Mouse (Mus musculus): ENCODE results near the gene Radil. TPM values are rescaled to one million over a fixed set of nuclear protein-coding genes. Genes with fewer than 3 reads are reported as not detected.

The Radil gene
- polyA plus RNA-seq, 1 experiment = 0.67 TPM

GRCm38 (mm10) chr5:142445709-142446108, 105.2 kb downstream of the Radil start:
- WGBS = 58% methylated on average over 8 of the region's 8 CpGs
- Histone ChIP-seq H3K36me3 (ENCODE audit: control insufficient read depth, insufficient read depth, low read length) (no peaks in the 10 kb centered on the region), H3K4me3 (ENCODE audit: insufficient read depth, low read depth, low read length) (no peak overlapping the region), H3K4me1 (ENCODE audit: control insufficient read depth, insufficient read depth, low read length) (peaks cover 23% of the 10 kb centered on the region), H3K27me3 (replicated peaks; ENCODE audit: control insufficient read depth, insufficient read depth, low read length) (no peaks in the 10 kb centered on the region), H3K27ac (ENCODE audit: insufficient read depth, low read depth, low read length) (no peak overlapping the region)
- TF ChIP-seq CTCF (conservative IDR thresholded peaks at IDR 0.05; ENCODE audit: insufficient read depth, insufficient read length, low read depth, low read length) (0 out of 2 replicates have a peak, but pooled peaks have one; percentile 3), POLR2A (IDR thresholded peaks at IDR 0.05; ENCODE audit: low read depth, low read length) (no peak)
- peak; percentile 38 for DNase-seq

GRCm38 (mm10) chr5:142444791-142445531, 105.9 kb downstream of the Radil start:
- no peak overlapping the region for H3K27ac ChIP-seq (ENCODE audit: insufficient read depth, low read depth, low read length)
- H3K4me3 ChIP-seq (ENCODE audit: insufficient read depth, low read depth, low read length) = no peak overlapping the region
- no peak for TF ChIP-seq POLR2A (IDR thresholded peaks at IDR 0.05; ENCODE audit: low read depth, low read length)
- no peak for TF ChIP-seq CTCF (conservative IDR thresholded peaks at IDR 0.05; ENCODE audit: insufficient read depth, insufficient read length, low read depth, low read length)
- DNase-seq = peak; percentile 34
- H3K36me3 ChIP-seq (ENCODE audit: control insufficient read depth, insufficient read depth, low read length) = no peaks in the 10 kb centered on the region
- H3K27me3 ChIP-seq (replicated peaks; ENCODE audit: control insufficient read depth, insufficient read depth, low read length) = no peaks in the 10 kb centered on the region
- 61% methylated on average over 11 of the region's 11 CpGs for WGBS
- peaks cover 26% of the 10 kb centered on the region for H3K4me1 ChIP-seq (ENCODE audit: control insufficient read depth, insufficient read depth, low read length)

- H3K4me1 ChIP-seq (ENCODE audit: control insufficient read depth, insufficient read depth, low read length) = peaks cover 35% of the 10 kb centered on the region
- DNase-seq = no peak
- H3K27ac ChIP-seq (ENCODE audit: insufficient read depth, low read depth, low read length) = no peak overlapping the region
- no peaks in the 10 kb centered on the region for H3K27me3 ChIP-seq (replicated peaks; ENCODE audit: control insufficient read depth, insufficient read depth, low read length)
- WGBS = 58% methylated on average over 14 of the region's 14 CpGs
- H3K4me3 ChIP-seq (ENCODE audit: insufficient read depth, low read depth, low read length) = no peak overlapping the region
- no peak for TF ChIP-seq POLR2A (IDR thresholded peaks at IDR 0.05; ENCODE audit: low read depth, low read length)
- no peak for TF ChIP-seq CTCF (conservative IDR thresholded peaks at IDR 0.05; ENCODE audit: insufficient read depth, insufficient read length, low read depth, low read length)
- no peaks in the 10 kb centered on the region for H3K36me3 ChIP-seq (ENCODE audit: control insufficient read depth, insufficient read depth, low read length)
Measured at GRCm38 (mm10) chr5:142443994-142444393, 106.9 kb downstream of the Radil start.

- Histone ChIP-seq H3K4me1 (ENCODE audit: control insufficient read depth, insufficient read depth, low read length) (peaks cover 35% of the 10 kb centered on the region), H3K27ac (ENCODE audit: insufficient read depth, low read depth, low read length) (no peak overlapping the region), H3K27me3 (replicated peaks; ENCODE audit: control insufficient read depth, insufficient read depth, low read length) (no peaks in the 10 kb centered on the region), H3K4me3 (ENCODE audit: insufficient read depth, low read depth, low read length) (no peak overlapping the region), H3K36me3 (ENCODE audit: control insufficient read depth, insufficient read depth, low read length) (no peaks in the 10 kb centered on the region)
- 51% methylated on average over 15 of the region's 15 CpGs for WGBS
- TF ChIP-seq POLR2A (IDR thresholded peaks at IDR 0.05; ENCODE audit: low read depth, low read length) = no peak
- DNase-seq = peak; percentile 51
Measured at GRCm38 (mm10) chr5:142443514-142443913, 107.4 kb downstream of the Radil start.

- no peak for DNase-seq
- no peak for TF ChIP-seq POLR2A (IDR thresholded peaks at IDR 0.05; ENCODE audit: low read depth, low read length)
- no peak for TF ChIP-seq CTCF (conservative IDR thresholded peaks at IDR 0.05; ENCODE audit: insufficient read depth, insufficient read length, low read depth, low read length)
- 57% methylated on average over 7 of the region's 7 CpGs for WGBS
- Histone ChIP-seq H3K4me1 (ENCODE audit: control insufficient read depth, insufficient read depth, low read length) (peaks cover 35% of the 10 kb centered on the region), H3K27me3 (replicated peaks; ENCODE audit: control insufficient read depth, insufficient read depth, low read length) (no peaks in the 10 kb centered on the region), H3K36me3 (ENCODE audit: control insufficient read depth, insufficient read depth, low read length) (no peaks in the 10 kb centered on the region), H3K4me3 (ENCODE audit: insufficient read depth, low read depth, low read length) (no peak overlapping the region), H3K27ac (ENCODE audit: insufficient read depth, low read depth, low read length) (peak overlapping the region; percentile 14; the same call in 1 of the 2 replicates)
Measured at GRCm38 (mm10) chr5:142442045-142442440, 108.9 kb downstream of the Radil start.

- WGBS = 29% methylated on average over 22 of the region's 22 CpGs
- TF ChIP-seq POLR2A (IDR thresholded peaks at IDR 0.05; ENCODE audit: low read depth, low read length) (no peak), CTCF (conservative IDR thresholded peaks at IDR 0.05; ENCODE audit: insufficient read depth, insufficient read length, low read depth, low read length) (no peak)
- Histone ChIP-seq H3K36me3 (ENCODE audit: control insufficient read depth, insufficient read depth, low read length) (no peaks in the 10 kb centered on the region), H3K4me1 (ENCODE audit: control insufficient read depth, insufficient read depth, low read length) (peaks cover 35% of the 10 kb centered on the region), H3K27me3 (replicated peaks; ENCODE audit: control insufficient read depth, insufficient read depth, low read length) (no peaks in the 10 kb centered on the region), H3K27ac (ENCODE audit: insufficient read depth, low read depth, low read length) (peak overlapping the region; percentile 79), H3K4me3 (ENCODE audit: insufficient read depth, low read depth, low read length) (peak overlapping the region; percentile 5; the same call in 1 of the 2 replicates)
- DNase-seq = peak; percentile 37
Measured at GRCm38 (mm10) chr5:142441332-142442044, 109.4 kb downstream of the Radil start.
